Mouse (Mus musculus) spleen, postnatal 0 days (tissue): Measurements from ENCODE around the gene Olfr30. TPM values are rescaled to one million over a fixed set of nuclear protein-coding genes. Genes with fewer than 3 reads are reported as not detected.

Experiments
- polyA plus RNA-seq: library from polyadenylated mRNA; unstranded; fragments of >200 nt; fragmentation: Nextera tagmentation; extraction: Ambion mirVana; gene quantifications from 2 replicates; pipeline ENCODE4 v1.2.1, GENCODE M21; 2015

The Olfr30 gene
- polyA plus RNA-seq = not detected in 2 replicates

DNA sequence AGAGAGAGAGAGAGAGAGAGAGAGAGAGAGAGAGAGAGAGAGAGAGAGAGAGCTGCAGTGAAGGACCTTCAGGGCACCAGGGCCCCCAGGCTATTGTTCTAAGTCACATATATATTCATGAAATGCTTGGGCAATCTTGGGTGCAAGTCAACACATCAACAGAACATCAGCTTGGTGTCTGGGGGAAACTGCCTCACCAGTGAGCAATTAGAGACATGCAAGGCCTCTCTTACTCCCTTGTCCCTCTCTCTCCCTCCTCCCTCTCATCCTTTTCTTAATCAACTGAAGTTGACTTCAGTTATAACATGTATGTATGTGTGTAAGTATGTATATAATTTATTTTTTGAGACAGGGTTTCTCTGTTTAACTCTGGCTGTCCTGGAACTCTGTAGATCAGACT lies at the start of gene Olfr30:
Olfr30 (minus strand) TSS at position 101 of the 400 bp plus-strand sequence.

DNA sequence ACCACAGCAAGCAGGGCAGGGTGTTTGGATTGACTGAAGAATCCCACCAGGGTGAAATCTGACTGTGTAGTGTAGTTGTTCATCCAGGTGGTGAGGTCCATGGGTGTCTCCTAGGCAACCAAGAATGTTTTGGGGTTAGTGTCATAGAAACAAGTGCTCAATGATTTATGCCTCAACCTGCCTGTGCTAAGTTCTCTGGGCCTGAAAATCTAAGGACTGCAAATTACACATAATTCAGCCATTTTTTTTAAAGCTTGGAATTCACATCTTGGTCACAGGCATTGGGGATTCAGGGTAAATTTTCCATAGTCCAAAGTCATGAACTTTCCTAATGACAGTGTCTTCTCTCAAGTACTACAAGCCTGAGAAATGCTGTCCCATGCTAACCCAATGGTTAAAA lies 40.4 kb upstream of the Olfr30 start, which contains the start of gene Olfr331:
Olfr331 (minus strand) TSS at position 101 of the 400 bp plus-strand sequence.

DNA sequence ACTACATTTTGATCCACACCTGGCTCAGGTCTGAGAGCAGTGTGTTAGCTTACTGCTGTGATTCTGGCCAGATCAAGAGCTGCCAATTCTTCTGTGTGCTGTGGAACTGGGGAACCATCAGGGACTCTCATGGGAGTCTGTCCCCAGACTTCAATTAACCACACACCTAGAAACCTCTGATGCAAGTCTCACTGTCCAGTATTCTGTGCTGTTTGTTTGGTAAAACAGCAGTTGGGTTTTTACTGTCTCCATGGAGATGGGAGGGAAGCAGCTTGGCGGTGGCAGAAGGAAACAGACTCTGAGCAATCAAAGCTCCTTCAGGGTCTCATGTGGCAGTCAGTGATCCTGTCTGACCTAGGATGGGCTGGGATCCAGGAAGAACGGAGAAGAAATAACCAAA lies 30.4 kb upstream of the Olfr30 start, which contains the start of gene Olfr332:
Olfr332 (minus strand) TSS at position 101 of the 400 bp plus-strand sequence.

DNA sequence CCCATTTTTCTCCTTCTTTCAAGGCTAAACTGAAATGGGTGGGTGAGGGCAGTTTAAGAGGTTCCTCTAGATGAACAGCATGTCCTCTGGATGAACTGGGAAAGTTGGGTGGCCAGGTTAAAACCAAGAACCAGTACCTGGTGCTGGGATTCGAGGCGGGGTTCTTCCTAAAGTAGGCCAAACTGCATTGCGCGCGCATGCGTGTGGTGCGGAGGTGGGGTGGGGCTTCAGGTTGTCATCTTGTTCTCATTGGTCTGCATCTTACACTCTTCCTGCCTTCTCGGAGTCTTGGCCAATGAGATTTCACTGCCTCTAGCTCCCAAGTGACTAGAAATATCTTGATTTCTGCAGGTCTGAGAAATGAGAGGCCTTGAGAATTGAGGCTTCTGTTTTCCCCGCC lies 9.3 kb downstream of the Olfr30 start, which contains the start of gene Lypd9:
Lypd9 (minus strand) TSS at position 165 of the 400 bp plus-strand sequence.

DNA sequence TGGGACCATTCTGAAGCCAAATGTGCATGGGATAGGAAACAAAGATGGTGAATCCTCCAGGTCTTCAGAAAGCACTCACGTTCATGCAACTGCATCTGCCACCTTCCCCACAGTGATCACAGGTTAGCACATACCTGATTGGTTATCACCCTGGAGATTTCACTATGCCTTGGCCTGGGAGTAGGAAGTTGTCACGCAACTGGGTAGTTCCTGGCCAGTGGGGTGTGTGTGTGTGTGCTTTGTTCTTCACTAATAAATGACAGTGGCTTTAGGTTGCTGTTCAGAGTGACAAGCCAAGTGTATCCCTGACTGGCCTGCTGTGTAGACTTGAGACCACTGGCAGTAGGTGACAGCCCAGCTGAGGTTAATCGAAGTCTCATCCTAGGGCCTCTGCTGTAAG lies 29.8 kb downstream of the Olfr30 start, which contains the start of gene Gm12253:
Gm12253 (plus strand) TSS at position 301 of the 400 bp plus-strand sequence.

DNA sequence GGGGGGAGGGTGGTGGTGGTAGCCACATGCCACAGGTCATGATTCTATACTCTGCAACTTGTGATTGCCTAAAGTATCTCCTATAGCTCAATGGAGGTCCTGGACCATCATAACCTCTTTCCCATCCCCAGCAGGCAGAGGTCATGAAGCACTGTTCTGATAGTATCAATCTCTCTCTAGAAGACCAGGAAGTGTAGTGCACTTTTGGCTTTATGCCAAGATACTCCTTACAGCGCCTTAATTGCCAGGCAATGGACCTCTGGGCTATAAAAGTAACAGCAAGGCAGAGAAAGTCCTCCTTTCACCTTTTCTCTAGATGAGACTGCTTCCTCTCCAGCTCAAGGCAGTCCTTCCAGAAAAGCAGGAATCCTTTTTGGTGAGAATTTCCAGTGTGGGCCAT lies 41.3 kb downstream of the Olfr30 start, which contains the start of gene 1810065E05Rik:
1810065E05Rik (plus strand) TSS at position 297 of the 400 bp plus-strand sequence.

Other genes with a start within 250 kb of the Olfr30 start
- 5.0 and 7.1 TPM in 2 replicates for gene 4930438A08Rik, start 187.5 kb downstream of the Olfr30 start, polyA plus RNA-seq
- 11.9 and 14.9 TPM in 2 replicates for gene Zfp692, start 155.2 kb downstream of the Olfr30 start, polyA plus RNA-seq
- 86.8 and 94.5 TPM in 2 replicates for gene Zfp672, start 131.9 kb downstream of the Olfr30 start, polyA plus RNA-seq
- 16.8 and 18.7 TPM in 2 replicates for gene Sh3bp5l, start 131.5 kb downstream of the Olfr30 start, polyA plus RNA-seq
- gene Lypd8, start 83.2 kb downstream of the Olfr30 start, polyA plus RNA-seq = not detected in 2 replicates
- not detected in 2 replicates for gene 1810065E05Rik, start 41.2 kb downstream of the Olfr30 start, polyA plus RNA-seq
- gene Gm12253, start 29.7 kb downstream of the Olfr30 start, polyA plus RNA-seq = not detected in 2 replicates
- gene Lypd9, start 9.3 kb downstream of the Olfr30 start, polyA plus RNA-seq = not detected in 2 replicates
- gene Olfr332, start 30.3 kb upstream of the Olfr30 start, polyA plus RNA-seq = not detected in 2 replicates
- gene Olfr331, start 40.3 kb upstream of the Olfr30 start, polyA plus RNA-seq = not detected in 2 replicates
- not detected in 2 replicates for gene Olfr330, start 72.6 kb upstream of the Olfr30 start, polyA plus RNA-seq
- gene Olfr329-ps, start 84.2 kb upstream of the Olfr30 start, polyA plus RNA-seq = not detected in 2 replicates
- 0.07 TPM in 1 of 2 replicates, not detected in the other for gene Olfr328, start 93.4 kb upstream of the Olfr30 start, polyA plus RNA-seq
- gene Olfr224, start 108.3 kb upstream of the Olfr30 start, polyA plus RNA-seq = not detected in 2 replicates
- gene Olfr325, start 115.5 kb upstream of the Olfr30 start, polyA plus RNA-seq = not detected in 2 replicates
- gene Olfr324, start 132.8 kb upstream of the Olfr30 start, polyA plus RNA-seq = not detected in 2 replicates
- 0.14 and 0.19 TPM in 2 replicates for gene 2210407C18Rik, start 153.8 kb upstream of the Olfr30 start, polyA plus RNA-seq
- not detected in 2 replicates for gene Olfr323, start 168.2 kb upstream of the Olfr30 start, polyA plus RNA-seq
- gene Trim58, start 178.2 kb upstream of the Olfr30 start, polyA plus RNA-seq = 12.8 and 13.1 TPM in 2 replicates
- 0.04 TPM in 2 replicates for gene Olfr322, start 196.5 kb upstream of the Olfr30 start, polyA plus RNA-seq
- gene Olfr320, start 218.8 kb upstream of the Olfr30 start, polyA plus RNA-seq = not detected in 2 replicates
- gene Olfr319, start 236.9 kb upstream of the Olfr30 start, polyA plus RNA-seq = not detected in 2 replicates